Mouse (Mus musculus) mouse trophoblast stem cell (cell line): ENCODE results near the gene Abhd13.

Experiments used
- in situ Hi-C, 2 experiments: fragments of 300-500 bp; cut with MseI, MboI; formaldehyde crosslinking; loops; 2 replicates in 1 of 2; 3 replicates in 1 of 2; pipeline ENCODE4 v1.15.1; 2025

Gene Abhd13

DNA sequence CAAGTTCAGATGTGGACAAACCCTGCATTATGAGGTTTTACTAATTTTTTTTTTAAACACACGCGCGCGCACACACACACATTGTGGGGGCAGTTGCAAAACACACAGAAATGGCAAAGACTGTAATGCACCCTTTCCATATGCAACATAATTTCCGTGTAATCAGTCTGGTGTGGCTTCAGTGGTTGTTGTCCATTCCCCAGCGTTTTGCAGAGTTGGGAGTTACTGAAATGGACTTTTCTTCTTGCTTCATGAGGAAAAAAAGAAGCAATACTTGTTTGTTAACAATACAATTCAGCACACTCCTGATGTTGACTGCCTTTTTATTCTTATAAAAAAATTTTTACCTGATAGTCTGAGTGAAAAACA, 30.1 kb downstream of the Abhd13 start:
- in situ Hi-C loops: no loop called here

DNA sequence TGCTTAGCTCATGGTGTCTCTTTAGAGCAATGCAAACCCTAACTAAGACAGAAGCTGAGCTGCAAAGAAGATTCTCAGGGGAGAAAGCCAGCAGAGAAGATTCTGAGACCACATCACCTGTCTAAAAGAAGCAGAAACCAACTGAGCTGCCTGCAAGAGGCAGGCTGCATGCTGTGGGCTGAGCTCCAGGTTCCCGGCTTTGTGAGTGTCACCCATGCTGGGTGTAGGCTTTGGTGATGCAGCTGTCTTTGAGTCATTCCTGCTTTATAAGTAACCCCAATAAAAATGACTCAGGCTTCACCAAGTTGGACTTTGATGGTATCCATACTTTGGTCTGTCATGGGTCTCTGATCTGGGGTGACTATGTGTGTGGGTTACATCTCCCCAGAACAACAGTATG, 38.7 kb downstream of the Abhd13 start:
- in situ Hi-C loops: no loop called here

DNA sequence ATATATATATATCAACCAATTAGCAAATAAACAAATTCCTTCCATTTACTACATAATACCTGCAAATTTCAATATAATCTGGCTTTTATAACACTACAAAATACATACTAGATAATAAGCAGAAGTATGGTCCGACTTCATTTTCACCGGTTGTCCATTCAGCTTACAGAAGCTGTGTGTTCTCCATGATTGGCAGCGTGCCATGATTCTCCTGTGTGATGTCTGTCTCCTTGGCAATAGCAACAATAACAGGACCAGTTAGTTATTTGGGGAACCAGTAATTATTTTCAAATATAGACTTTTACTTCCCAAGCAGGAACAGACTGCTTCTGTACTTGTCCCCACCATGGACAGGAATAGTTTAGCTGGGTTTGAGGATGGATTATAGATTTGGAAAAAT, 39.7 kb downstream of the Abhd13 start:
- in situ Hi-C loops: no loop called here

DNA sequence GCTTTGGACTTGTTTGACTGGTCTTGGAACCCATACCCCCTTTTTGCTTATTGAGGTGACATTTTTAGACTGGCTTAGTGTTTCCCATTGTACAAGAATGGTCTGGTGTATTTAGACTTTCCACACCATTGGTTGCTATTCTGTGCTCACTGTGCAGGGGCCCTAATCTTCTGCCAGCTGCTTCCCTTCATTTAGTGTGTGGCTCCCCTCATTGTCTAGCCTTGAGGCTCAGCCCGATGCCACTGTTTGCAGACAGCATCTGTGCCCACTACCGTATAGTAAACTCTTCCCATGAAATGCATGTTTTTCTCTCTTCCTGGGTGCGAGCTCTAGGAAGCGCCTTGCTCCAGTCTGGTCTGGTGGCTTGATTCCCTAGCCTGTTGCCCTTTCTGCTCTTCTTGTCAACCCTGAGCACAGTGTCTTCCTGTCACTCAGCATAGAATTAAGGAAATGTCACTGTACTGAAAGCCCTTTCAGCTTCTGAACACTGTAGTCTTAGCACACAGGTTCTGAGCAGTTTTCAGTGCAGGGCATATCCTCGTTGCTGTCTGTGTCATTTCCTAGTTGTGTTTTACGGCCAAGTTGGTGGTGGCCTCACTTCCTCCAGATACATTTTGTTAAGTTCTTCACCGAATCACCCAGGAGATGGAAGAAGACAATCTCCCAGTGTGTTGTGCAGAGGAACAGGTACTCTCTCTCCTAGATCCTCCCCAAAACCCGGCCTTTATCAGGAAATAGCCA, 53.0 kb downstream of the Abhd13 start:
- in situ Hi-C loops: no loop called here

DNA sequence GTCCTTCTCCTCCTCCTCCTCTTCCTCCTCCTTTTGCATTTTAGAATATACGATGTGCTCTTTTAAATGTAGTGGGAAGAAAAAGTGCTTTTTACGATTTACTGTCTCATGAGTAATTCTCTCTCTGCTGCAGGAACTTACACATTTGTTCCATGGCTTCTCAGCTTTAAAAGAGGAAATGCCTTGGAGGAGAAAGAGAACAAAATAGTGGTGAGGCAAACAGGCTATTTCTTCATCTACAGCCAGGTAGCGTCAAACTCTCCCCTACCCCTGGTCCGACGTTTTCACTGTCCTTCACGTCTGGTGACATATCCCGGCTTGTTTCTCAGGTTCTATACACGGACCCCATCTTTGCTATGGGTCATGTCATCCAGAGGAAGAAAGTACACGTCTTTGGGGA, 53.7 kb downstream of the Abhd13 start:
- in situ Hi-C loops: no loop called here

DNA sequence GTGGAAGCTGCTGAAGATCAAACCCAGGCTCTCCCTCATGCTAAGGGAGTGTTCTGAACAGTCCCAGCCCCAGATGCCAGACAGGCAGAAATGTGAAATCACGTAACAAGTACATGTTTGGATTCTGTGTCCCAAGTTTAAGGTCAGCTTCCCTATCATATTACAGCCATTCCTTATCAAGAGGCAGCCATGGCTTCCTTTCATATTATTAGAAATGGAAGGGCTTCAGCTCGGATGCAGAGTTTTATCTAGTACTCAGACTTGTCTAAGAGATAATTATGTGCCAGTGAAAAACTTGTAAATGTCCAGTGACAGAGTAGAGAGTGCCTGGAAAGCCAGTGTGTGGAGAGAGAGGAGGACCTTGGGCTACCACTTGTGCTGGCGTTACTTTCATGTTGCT, 63.4 kb downstream of the Abhd13 start:
- in situ Hi-C loops: loop anchor here in 1 of 2 experiments (5.0 kb wide), 1 partner anchor 361 kb away; no protein-coding TSS in a partner anchor
